Mouse (Mus musculus) spleen, postnatal 14 days (tissue): ENCODE measurements at regions not wholly inside any gene's neighbourhood (a gene's known extent, or its start where the extent isn't known, plus 50 kb on each side); places are given as distances from the start of the nearest gene placed in this dataset.
"Not testable (repeated sequence)": the region's sequence is repeated elsewhere in the genome, so short reads cannot be mapped to it uniquely, and the experiment has no call there.

Source experiments
- DNase-seq, 2 experiments: peaks; one replicate each; pipeline ENCODE4 v3.0.0; 2021 to 2022; ENCODE audit warnings: low spot score in 2 of 2

DNA sequence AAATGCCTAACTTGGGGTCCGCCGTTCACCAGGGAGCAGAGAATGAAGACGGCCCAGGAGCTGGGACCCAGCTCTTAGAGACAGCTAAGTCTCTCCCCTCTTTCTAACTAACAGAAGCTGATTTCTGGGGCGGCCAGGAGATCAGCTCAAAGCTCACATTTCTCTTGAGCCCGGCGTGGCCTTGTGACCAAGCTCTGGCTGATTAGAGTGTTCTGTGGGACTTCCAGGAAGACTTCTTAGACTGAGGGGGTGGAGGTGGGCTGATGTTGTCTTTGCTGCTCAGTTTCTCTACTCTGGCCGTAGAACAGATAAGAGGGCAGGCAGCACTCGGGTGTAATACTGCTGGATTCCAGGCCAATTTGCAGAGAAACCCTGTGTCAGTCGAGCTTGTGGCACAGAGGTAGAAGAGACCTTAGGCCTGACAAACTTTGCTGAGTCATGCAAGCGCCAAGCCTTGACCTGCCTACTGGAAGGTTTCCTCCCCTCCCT lies 96.5 kb upstream of the Map3k1 start:
- peak; percentile 37 to 47 for DNase-seq

DNA sequence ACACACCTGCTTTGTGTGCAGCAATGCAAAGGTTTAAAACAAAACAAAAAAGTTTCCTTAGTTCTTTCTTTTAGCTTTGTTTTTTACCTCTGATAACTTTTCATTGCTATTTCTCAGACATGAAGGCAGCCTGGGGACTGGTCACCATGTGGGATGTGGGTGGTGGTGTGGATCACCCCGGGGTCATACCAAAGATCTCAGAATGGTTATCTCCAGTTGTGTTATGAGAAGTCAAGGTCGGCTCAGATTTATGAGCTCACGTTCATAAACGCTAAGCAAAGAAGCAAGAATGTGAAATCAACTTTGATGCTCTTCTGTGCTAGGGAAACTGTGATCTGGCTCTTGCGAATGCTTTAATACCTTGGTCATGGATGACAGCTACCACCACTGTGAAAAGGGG lies 102.3 kb upstream of the Map3k1 start:
- DNase-seq, result no peak

DNA sequence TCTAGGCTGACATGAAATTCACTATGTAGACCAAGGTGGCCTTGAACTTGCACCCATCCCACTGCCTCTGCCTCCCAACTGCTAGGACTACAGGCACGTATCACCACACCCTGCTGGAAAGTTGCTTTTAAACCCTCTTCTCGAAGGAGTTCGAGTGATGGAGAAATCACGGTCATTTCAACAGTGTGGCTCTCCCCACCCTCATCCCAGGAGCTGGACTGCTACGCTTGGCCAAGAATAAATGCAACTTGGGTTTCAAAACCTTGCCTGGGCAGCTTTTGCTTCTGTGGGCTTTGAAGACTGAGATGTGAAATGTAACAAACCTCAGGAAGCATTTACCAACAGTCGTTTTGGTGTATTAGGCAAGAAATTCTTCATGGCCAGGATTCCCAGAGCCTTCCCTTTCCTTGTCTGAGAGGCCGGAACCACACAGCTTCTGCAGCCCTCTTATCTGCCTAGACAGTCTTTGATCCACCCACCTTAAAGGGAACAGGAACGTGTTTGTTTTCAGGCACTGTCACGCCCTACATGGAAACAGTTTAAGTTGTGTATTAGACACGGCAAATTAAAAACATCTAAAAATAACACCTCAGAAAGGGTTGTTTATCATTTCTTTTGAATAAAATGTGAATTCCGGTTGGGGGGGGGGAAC lies 103.0 kb upstream of the Map3k1 start:
- DNase-seq, result no peak

DNA sequence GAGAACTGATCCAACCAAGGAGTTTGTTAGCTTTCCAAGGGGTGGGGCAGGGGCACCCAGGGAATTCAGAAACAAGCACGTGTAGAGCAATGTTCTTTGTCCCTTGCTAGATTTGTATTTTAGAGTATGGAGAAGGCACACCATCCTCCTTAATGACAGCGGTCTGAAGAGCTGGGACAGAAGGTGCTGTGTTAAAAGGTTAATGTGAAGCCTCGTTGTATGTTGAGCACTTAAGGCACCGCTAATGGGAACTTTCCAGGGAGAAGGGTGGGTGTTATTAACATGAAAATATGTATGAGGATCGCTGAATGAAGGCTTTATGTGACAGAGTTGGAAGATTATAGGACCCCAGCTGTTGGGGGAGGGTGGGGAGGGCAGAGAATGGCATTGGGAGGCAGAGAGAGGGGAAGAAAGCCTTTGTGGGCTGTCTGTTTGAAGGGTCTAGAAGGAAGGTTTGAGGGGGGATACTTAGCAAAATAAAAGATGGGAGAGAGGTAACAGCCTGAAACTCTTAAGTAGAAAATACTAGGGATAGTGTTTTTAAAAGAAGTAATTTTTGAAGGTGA lies 105.6 kb upstream of the Map3k1 start:
- no peak for DNase-seq

DNA sequence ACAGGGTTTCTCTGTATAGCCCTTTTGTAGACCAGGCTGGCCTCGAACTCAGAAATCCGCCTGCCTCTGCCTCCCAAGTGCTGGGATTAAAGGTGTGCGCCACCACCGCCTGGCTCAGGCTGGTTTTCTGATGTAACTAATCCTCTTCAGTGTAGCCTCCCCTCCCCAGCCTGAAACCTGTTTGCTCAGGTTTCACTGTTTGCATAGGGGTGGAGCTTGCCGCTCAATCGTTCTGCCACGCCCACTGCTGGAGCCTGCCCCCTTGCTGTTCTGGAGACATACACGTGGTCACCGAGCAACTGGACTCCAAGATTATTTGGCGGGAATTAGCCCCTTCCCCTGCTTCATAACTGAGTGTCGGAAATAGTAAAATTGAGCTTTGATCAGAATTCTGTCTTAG lies 110.6 kb upstream of the Map3k1 start:
- not testable (repeated sequence) for DNase-seq

DNA sequence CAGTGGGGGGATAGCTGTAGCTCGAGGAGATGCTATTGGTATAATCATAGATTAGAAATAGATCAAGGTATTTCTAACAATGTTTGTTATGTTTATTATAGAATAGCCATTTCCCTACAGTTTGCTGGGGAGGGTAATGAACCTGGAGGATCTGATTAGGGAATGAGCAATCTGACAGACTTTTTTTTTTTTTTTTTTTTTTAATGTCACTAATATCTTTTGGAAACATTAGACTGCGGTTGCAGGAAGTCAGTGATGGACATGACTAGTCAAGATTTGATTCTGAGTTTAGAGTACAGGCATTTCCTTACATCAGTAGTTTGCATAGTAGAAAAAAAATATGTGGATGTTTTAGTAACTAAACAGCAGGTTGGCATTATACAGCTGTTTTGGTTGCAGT lies 111.7 kb upstream of the Map3k1 start:
- DNase-seq, result no peak

DNA sequence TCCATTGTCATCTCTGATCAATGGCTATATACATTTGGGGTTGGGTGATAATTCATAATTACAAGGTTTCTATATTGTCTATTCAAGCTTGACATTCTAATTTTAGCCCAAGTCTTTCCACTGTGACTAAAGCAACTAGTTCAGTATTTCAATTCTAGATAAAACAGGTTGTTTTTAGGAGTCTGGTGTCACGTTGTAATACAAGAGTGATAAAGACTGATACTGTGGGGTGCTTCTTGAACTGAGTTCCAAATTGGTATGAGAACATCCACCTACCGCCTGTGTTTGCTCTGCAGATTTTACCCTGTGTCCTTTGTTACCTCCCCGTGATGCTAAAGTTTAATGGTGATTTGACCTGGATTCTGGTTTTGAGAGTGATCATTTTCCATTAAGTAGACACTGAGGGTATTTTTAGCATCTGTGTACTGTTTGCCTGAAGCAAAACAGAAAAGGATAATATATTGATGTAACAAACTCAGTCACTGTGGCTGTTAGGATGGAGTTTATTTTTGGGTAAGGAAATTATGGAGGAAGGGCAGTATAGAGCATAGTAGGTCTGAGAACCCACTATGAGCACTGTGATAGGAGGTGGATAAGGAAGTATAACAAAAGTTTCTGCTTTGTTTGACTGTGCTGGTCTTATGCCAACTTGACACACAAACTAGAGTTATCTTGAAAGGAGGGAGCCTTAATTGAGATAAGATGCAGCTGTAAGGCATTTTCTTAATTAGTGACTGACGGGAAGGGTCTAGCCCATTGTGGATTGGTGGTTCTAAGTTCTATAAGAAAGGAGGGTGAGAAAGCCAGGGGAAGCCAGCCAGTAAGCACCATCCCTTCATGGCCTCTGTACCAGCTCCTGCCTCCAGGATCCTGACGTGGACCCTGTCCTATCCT lies 112.6 kb upstream of the Map3k1 start:
- DNase-seq, result no peak

DNA sequence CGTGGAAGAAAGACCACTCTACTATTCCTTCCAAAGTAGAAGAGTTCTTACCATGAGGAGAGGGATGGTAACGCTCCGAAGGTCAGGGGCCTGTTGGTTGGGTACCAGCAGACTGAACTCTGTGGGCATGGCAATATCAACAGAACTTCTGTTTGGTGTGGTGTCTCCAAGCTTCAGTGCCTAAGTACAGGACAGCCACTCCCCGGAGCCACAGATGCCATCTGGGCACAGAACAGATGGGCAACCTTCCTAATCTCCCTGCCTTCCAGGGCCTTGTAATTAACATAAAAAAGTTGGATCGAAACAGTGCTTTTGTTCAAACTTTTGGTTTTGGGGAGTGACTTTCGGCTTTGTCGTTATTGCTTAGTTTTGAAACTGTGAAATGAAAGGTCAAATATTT lies 116.6 kb upstream of the Map3k1 start:
- no peak for DNase-seq

- DNase-seq, result no peak
Measured at GRCm38 (mm10) chr13:111926801-111927200, 118.0 kb upstream of the Map3k1 start.

GRCm38 (mm10) chr13:111927489-111927888 lies 118.7 kb upstream of the Map3k1 start:
- DNase-seq, result no peak

- DNase-seq, result no peak
Measured at GRCm38 (mm10) chr13:111928636-111929544, 120.1 kb upstream of the Map3k1 start.

- DNase-seq, result no peak
Measured at GRCm38 (mm10) chr13:111929908-111930307, 121.1 kb upstream of the Map3k1 start.

DNA sequence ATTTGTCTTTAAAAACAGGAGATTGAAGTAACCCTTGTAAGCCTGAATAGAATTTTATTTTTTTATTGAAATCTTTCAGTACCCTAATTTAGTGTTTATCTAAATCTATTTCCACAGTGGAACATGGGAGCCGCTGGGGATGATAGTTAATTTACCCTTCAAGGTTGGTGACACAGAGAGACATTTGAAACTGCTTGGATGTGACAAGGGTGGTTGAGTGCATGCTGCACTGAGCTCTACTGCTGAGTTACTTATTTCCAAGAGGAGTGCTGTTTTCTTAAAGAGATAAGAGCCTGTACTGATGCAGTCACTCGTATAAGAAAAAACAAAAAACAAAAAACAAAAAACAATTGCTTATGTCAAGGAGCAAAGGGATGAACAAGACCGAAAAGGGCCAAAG lies 123.7 kb upstream of the Map3k1 start:
- no peak for DNase-seq

- no peak for DNase-seq
Measured at GRCm38 (mm10) chr13:111933526-111934240, 124.9 kb upstream of the Map3k1 start.

GRCm38 (mm10) chr13:111935721-111936080 lies 126.9 kb upstream of the Map3k1 start:
- DNase-seq, result no peak

GRCm38 (mm10) chr13:111936081-111936857 lies 127.5 kb upstream of the Map3k1 start:
- peak; percentile 46 to 54 for DNase-seq

GRCm38 (mm10) chr13:111936983-111937382 lies 128.2 kb upstream of the Map3k1 start:
- DNase-seq, result no peak

- no peak for DNase-seq
Measured at GRCm38 (mm10) chr13:111938896-111939422, 130.2 kb upstream of the Map3k1 start.

GRCm38 (mm10) chr13:111939534-111940115 lies 130.8 kb upstream of the Map3k1 start:
- no peak for DNase-seq

- no peak for DNase-seq
Measured at GRCm38 (mm10) chr13:111940275-111940674, 131.5 kb upstream of the Map3k1 start.
